Mouse (Mus musculus): ENCODE measurements around the gene Ubac2. TPM values are rescaled to one million over a fixed set of nuclear protein-coding genes. Genes with fewer than 3 reads are reported as not detected.

Ubac2 gene
- polyA plus RNA-seq, 1 experiment from 2014 or later: 67.4 TPM

DNA sequence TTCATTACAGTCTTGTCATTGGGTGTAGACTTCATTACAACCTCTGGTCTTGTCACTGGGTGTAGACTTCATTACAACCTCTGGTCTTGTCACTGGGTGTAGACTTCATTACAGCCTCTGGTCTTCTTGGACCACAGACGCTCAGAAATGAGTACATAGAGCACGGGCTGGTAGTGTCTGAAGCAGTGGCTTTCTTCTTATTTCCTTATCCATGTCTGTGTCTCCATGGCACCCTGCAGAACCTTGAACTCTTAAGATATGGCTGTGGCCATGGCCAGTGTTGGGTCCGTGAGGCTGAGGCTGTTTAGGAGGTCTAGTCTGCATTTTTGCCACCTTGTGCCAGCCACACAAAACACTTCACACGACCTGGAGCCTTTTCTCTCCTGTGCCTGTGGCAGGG lies 129.8 kb downstream of the Ubac2 start:
- 89% methylated on average over 4 of the region's 4 CpGs for WGBS
- H3K36me3 ChIP-seq (replicated peaks): peaks cover 24% of the 10 kb centered on the region
- no peak for ATAC-seq (ENCODE audit: low FRiP score)

DNA sequence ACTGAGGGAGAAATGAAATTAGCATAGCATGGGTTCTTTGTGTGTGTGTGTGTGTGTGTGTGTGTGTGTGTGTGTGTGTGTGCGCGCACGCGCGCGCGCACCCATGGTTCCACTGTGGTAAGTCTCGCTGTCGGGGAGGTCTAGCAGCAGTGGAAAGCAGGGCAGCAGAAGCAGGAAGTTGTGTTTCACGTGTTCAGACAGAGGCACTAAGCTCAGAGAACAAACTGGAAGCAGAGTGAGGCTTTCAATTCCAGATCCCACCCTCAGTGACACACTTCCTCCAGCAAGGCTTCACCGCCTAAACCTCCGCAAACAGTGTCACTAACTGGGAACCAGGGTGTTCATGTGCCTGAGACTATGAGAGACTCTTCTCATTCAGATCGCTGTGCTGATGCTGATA lies 131.1 kb downstream of the Ubac2 start:
- no peak overlapping the region for H3K27ac ChIP-seq
- H3K27me3 ChIP-seq: no peaks in the 10 kb centered on the region
- H3K9me3 ChIP-seq: no peaks in the 10 kb centered on the region
- no peaks in the 10 kb centered on the region for H3K4me1 ChIP-seq
- H3K9ac ChIP-seq: no peak overlapping the region
- 93% methylated on average over 13 of the region's 13 CpGs for WGBS
- peaks cover 24% of the 10 kb centered on the region for H3K36me3 ChIP-seq (replicated peaks)
- no peak overlapping the region for H3K4me3 ChIP-seq (replicated peaks)
- H3K4me2 ChIP-seq: no peak overlapping the region
- ATAC-seq (ENCODE audit: low FRiP score): no peak

More for the DNA sequence above, 129.8 kb downstream of the Ubac2 start:
- H3K4me1 ChIP-seq: no peaks in the 10 kb centered on the region
- H3K4me2 ChIP-seq: no peak overlapping the region
- H3K27ac ChIP-seq: no peak overlapping the region
- no peaks in the 10 kb centered on the region for H3K9me3 ChIP-seq
- H3K27me3 ChIP-seq: no peaks in the 10 kb centered on the region
- no peak overlapping the region for H3K4me3 ChIP-seq (replicated peaks)
- no peak overlapping the region for H3K9ac ChIP-seq

- no peaks in the 10 kb centered on the region for H3K27me3 ChIP-seq
- H3K9me3 ChIP-seq: no peaks in the 10 kb centered on the region
- no peak overlapping the region for H3K4me2 ChIP-seq
- H3K36me3 ChIP-seq (replicated peaks): peaks cover 26% of the 10 kb centered on the region
- no peak overlapping the region for H3K27ac ChIP-seq
- H3K9ac ChIP-seq: no peak overlapping the region
- H3K4me3 ChIP-seq (replicated peaks): no peak overlapping the region
- 88% methylated on average over 7 of the region's 7 CpGs for WGBS
- H3K4me1 ChIP-seq: no peaks in the 10 kb centered on the region
- no peak for ATAC-seq (ENCODE audit: low FRiP score)
Observed at GRCm38 (mm10) chr14:122010301-122010700, 131.9 kb downstream of the Ubac2 start.

DNA sequence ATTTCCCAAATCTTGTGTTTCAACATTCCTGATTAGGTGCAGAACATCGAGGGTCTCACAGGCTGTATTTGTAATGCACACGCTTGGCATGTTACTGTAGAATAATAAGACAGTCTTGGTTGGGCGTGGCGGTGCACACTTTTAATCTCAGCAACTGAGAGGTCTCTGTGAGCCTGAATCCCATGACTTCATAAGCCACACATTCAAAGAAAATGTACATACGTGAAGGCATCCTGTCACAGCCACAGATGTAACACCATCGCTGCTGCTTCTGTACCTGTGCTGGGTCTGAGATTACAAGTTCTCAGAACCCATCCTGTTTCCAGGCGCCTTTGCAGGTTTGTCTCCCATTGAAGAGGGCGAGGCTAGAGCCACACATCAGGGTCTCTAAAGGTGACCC lies 133.3 kb downstream of the Ubac2 start:
- no peak overlapping the region for H3K27ac ChIP-seq
- no peak for ATAC-seq (ENCODE audit: low FRiP score)
- H3K4me1 ChIP-seq: no peaks in the 10 kb centered on the region
- WGBS: 94% methylated on average over 8 of the region's 8 CpGs
- H3K9me3 ChIP-seq: no peaks in the 10 kb centered on the region
- no peak overlapping the region for H3K4me3 ChIP-seq (replicated peaks)
- H3K4me2 ChIP-seq: no peak overlapping the region
- H3K36me3 ChIP-seq (replicated peaks): peaks cover 31% of the 10 kb centered on the region
- H3K27me3 ChIP-seq: no peaks in the 10 kb centered on the region
- no peak overlapping the region for H3K9ac ChIP-seq

DNA sequence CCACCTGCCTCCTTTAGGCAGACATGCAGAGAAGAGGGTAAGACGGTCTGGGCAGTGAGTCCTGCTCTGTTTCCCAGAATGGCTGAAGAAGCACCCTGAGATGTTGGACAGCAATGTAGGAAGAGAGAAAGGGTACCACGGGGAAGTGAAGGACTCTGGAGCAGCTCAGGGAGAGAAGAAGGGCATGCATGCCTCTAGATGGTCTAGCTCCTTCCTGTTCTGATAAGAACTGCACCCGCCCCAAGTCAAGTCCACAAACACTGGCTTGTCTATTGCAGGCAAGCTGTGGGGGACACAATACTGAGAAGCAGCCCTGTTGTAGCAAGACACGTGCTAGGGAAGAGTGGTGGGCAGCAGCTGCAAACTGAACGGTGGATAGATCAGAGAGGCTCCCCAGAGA lies 133.8 kb downstream of the Ubac2 start:
- H3K27me3 ChIP-seq: no peaks in the 10 kb centered on the region
- H3K4me3 ChIP-seq (replicated peaks): no peak overlapping the region
- H3K4me2 ChIP-seq: no peak overlapping the region
- peaks cover 31% of the 10 kb centered on the region for H3K36me3 ChIP-seq (replicated peaks)
- H3K4me1 ChIP-seq: no peaks in the 10 kb centered on the region
- ATAC-seq (ENCODE audit: low FRiP score): no peak
- 79% methylated on average over 5 of the region's 5 CpGs for WGBS
- H3K27ac ChIP-seq: no peak overlapping the region
- H3K9me3 ChIP-seq: no peaks in the 10 kb centered on the region
- no peak overlapping the region for H3K9ac ChIP-seq

DNA sequence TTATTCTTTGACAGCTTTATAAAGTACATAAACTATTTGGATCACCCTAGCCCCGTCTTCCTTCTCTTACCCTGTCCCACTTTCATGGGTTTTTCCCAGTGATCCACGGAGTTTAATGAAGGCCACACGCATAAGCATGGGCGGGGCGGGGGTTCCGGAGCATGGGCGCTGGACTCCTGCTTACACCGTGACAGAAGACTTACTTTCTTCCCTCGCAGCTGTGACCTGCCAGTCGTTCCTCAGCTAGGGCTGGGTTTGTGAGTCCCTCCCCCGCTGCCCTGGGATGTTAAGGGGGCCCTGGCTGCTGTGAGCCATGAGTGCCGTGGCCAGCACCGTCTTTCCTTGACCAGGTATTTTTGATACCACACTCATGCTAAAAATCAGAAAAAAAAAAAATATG lies 134.4 kb downstream of the Ubac2 start:
- no peaks in the 10 kb centered on the region for H3K27me3 ChIP-seq
- WGBS: 84% methylated on average over 13 of the region's 13 CpGs
- no peak overlapping the region for H3K27ac ChIP-seq
- no peaks in the 10 kb centered on the region for H3K4me1 ChIP-seq
- no peak overlapping the region for H3K4me2 ChIP-seq
- no peak for ATAC-seq (ENCODE audit: low FRiP score)
- H3K9me3 ChIP-seq: no peaks in the 10 kb centered on the region
- H3K9ac ChIP-seq: no peak overlapping the region
- H3K4me3 ChIP-seq (replicated peaks): no peak overlapping the region
- peaks cover 31% of the 10 kb centered on the region for H3K36me3 ChIP-seq (replicated peaks)

DNA sequence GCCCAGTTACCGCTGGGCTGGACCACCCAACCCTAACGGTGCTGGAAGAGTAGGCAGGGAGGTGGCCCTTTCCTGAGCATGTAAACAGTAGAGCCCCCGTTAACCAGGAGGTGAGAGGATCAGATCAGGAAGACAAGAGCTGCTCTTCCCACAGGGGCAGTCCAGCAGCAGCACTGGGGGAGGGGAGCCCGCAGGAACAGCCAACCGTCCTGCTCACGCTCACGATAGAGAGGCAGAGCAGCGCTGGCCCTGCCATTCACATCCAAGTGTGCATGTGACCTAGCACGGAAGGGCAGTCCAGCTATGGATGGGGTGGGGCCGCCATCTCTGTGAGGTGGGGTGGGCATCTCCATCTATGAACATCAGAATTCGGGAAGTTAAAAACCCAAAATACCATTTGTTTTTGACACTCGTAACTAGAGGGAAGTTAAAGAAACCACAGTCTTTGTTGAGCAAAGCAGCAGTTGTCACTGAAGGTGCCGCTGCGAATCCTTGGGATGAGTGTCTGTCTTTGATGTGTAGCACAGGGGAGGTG lies 135.1 kb downstream of the Ubac2 start:
- Histone ChIP-seq H3K27ac (no peak overlapping the region), H3K4me3 (replicated peaks) (no peak overlapping the region), H3K4me1 (no peaks in the 10 kb centered on the region), H3K9ac (no peak overlapping the region), H3K4me2 (no peak overlapping the region), H3K36me3 (replicated peaks) (peaks cover 31% of the 10 kb centered on the region), H3K27me3 (no peaks in the 10 kb centered on the region), H3K9me3 (no peaks in the 10 kb centered on the region)
- 86% methylated on average over 14 of the region's 14 CpGs for WGBS
- no peak for ATAC-seq (ENCODE audit: low FRiP score)

DNA sequence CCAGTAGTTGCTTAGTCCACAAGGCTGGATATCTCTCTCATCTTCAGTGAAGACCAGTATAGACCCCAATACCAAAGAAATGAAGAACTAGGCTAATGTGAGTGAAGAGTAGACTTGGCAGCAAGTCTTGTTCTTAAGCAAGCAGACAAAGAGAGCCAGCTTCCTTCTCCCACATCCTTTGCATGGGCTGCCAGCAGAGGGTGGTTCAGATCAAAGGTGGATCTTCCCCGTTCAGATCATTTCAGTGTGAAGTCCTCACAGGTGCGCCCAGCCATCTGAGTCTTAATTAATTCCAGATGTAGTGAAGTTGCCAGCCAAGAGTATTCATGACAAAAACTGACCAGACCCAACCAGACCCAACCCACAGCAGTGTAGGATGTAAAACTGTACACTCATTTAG lies 139.5 kb downstream of the Ubac2 start:
- 90% methylated on average over 2 of the region's 2 CpGs for WGBS
- H3K4me1 ChIP-seq: no peaks in the 10 kb centered on the region
- H3K9me3 ChIP-seq: no peaks in the 10 kb centered on the region
- H3K4me2 ChIP-seq: no peak overlapping the region
- H3K9ac ChIP-seq: no peak overlapping the region
- no peak overlapping the region for H3K4me3 ChIP-seq (replicated peaks)
- peaks cover 29% of the 10 kb centered on the region for H3K36me3 ChIP-seq (replicated peaks)
- no peak overlapping the region for H3K27ac ChIP-seq
- H3K27me3 ChIP-seq: no peaks in the 10 kb centered on the region
- no peak for ATAC-seq (ENCODE audit: low FRiP score)

DNA sequence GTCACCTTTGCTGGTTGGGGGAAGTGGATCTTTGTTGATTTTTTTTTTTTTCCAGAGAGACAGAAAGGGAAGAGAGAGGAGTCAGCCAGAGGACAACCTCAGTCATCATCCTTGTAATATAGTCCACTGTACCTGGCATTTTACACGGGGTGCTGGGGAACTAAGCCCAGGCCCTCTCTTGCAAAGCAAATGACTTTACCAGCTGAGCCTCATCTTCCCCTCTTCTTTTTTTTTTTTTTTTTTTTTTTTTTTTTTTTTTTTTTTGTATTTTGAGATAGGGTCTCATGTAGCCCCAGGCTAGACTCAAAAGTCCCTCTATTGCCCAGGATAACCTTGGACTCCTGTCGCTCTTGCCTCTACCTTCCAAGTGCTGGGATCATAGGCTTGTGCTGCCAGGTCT lies 141.0 kb downstream of the Ubac2 start:
- Histone ChIP-seq H3K4me3 (replicated peaks) (no peak overlapping the region), H3K4me1 (no peaks in the 10 kb centered on the region), H3K9me3 (no peaks in the 10 kb centered on the region), H3K9ac (no peak overlapping the region), H3K36me3 (replicated peaks) (peaks cover 29% of the 10 kb centered on the region), H3K27me3 (no peaks in the 10 kb centered on the region), H3K4me2 (no peak overlapping the region), H3K27ac (no peak overlapping the region)
- no peak for ATAC-seq (ENCODE audit: low FRiP score)
- 93% methylated on average over 2 of the region's 2 CpGs for WGBS

GRCm38 (mm10) chr14:122020567-122020966 lies 142.1 kb downstream of the Ubac2 start:
- peaks cover 25% of the 10 kb centered on the region for H3K36me3 ChIP-seq (replicated peaks)
- no peak overlapping the region for H3K4me2 ChIP-seq
- H3K4me3 ChIP-seq (replicated peaks): no peak overlapping the region
- WGBS: 99% methylated on average over 6 of the region's 6 CpGs
- H3K9me3 ChIP-seq: no peaks in the 10 kb centered on the region
- H3K27me3 ChIP-seq: no peaks in the 10 kb centered on the region
- no peak overlapping the region for H3K27ac ChIP-seq
- no peak for ATAC-seq (ENCODE audit: low FRiP score)
- H3K9ac ChIP-seq: no peak overlapping the region
- no peaks in the 10 kb centered on the region for H3K4me1 ChIP-seq

- no peak overlapping the region for H3K27ac ChIP-seq
- ATAC-seq (ENCODE audit: low FRiP score): no peak
- no peaks in the 10 kb centered on the region for H3K4me1 ChIP-seq
- no peaks in the 10 kb centered on the region for H3K27me3 ChIP-seq
- no peak overlapping the region for H3K4me2 ChIP-seq
- H3K9ac ChIP-seq: no peak overlapping the region
- H3K36me3 ChIP-seq (replicated peaks): peaks cover 22% of the 10 kb centered on the region
- no peak overlapping the region for H3K4me3 ChIP-seq (replicated peaks)
- WGBS: 96% methylated on average over 1 of the region's 1 CpGs
- H3K9me3 ChIP-seq: no peaks in the 10 kb centered on the region
Observed at GRCm38 (mm10) chr14:122023054-122023453, 144.6 kb downstream of the Ubac2 start.

DNA sequence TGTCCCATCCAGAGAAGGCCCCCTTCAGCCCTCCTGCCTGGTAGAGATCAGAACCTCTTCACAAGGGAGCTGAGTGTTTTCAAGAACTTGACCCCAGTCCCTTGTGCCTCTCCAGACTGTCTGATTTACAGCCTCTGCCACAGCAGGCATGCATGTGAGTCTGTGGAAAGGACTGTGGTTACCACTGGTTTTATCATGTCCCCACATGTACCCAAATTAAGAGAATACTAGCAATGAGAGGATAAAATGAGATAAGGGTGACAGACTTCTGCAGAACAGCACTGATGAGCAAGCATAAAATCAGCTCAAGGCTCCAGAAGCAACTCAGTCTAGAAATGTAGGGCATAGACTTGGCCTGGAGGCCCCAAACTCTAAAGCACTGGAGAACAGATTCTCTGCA lies 145.5 kb downstream of the Ubac2 start:
- no peaks in the 10 kb centered on the region for H3K9me3 ChIP-seq
- H3K4me2 ChIP-seq: no peak overlapping the region
- no peak overlapping the region for H3K9ac ChIP-seq
- no peak overlapping the region for H3K27ac ChIP-seq
- H3K4me3 ChIP-seq (replicated peaks): no peak overlapping the region
- no peaks in the 10 kb centered on the region for H3K4me1 ChIP-seq
- H3K36me3 ChIP-seq (replicated peaks): peaks cover 22% of the 10 kb centered on the region
- no peaks in the 10 kb centered on the region for H3K27me3 ChIP-seq
- no peak for ATAC-seq (ENCODE audit: low FRiP score)

- WGBS: 92% methylated on average over 11 of the region's 11 CpGs
- H3K27me3 ChIP-seq: no peaks in the 10 kb centered on the region
- H3K9ac ChIP-seq: no peak overlapping the region
- H3K36me3 ChIP-seq (replicated peaks): no peaks in the 10 kb centered on the region
- H3K27ac ChIP-seq: no peak overlapping the region
- H3K9me3 ChIP-seq: no peaks in the 10 kb centered on the region
- H3K4me2 ChIP-seq: no peak overlapping the region
- ATAC-seq (ENCODE audit: low FRiP score): no peak
- H3K4me1 ChIP-seq: no peaks in the 10 kb centered on the region
- no peak overlapping the region for H3K4me3 ChIP-seq (replicated peaks)
Observed at GRCm38 (mm10) chr14:122028926-122029745, 150.7 kb downstream of the Ubac2 start.
